Mouse (Mus musculus) layer of hippocampus, postnatal 36 days (tissue): ENCODE measurements at regions not wholly inside any gene's neighbourhood (a gene's known extent, or its start where the extent isn't known, plus 50 kb on each side); places are given as distances from the start of the nearest gene placed in this dataset.
"Not testable (repeated sequence)": the region's sequence is repeated elsewhere in the genome, so short reads cannot be mapped to it uniquely, and the experiment has no call there.

Experiments
- DNase-seq, 2 experiments: peaks; one replicate each; pipeline ENCODE4 v3.0.0; 2022

- not testable (repeated sequence) for DNase-seq
Observed at GRCm38 (mm10) chr2:116526203-116526602, 352.3 kb upstream of the Tmco5 start.

GRCm38 (mm10) chr2:116536453-116536852 lies 342.0 kb upstream of the Tmco5 start:
- DNase-seq, result no peak

GRCm38 (mm10) chr2:116559350-116559749 lies 319.1 kb upstream of the Tmco5 start:
- no peak for DNase-seq

- no peak for DNase-seq
Observed at GRCm38 (mm10) chr2:116583989-116584388, 294.5 kb upstream of the Tmco5 start.

GRCm38 (mm10) chr2:116586203-116586959 lies 292.1 kb upstream of the Tmco5 start:
- DNase-seq, result no peak

DNA sequence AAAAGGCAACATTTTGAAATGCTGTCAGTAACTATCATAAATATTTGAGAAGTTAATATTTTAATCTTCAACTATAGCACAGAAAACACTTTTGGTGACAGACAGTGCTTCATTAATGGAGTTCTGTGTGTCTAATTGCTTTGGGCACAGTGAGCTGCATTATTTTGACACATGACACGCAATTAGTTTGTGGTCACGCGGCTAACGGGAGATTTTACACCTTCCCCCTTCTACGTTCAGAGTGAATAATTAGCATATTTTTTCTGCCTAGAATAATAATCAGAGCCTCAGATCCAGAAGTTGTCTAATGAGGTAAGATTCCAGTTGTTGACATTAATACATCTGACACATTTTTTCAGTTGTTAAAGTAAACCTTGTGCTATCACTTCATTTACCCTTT lies 272.6 kb upstream of the Tmco5 start:
- no peak for DNase-seq

GRCm38 (mm10) chr2:116639935-116640334 lies 238.6 kb upstream of the Tmco5 start:
- no peak for DNase-seq

DNA sequence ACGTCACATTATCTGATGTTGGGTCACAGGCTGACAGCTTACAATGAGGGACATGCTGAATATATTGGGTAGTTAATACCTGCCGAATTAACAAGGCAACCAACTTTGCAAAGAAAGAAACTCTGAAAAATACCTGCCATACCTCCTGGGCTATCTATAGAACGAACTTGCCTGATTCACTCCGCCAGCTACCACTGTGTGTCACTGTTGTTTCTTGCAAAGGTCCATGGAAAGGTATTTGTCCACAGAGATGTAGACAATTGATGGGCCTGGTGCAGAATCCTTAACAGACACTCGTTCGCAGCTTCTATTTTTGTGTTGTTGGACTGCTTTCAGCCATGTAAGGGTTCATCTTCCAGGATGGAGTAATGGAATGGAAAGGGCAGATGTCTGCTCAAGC lies 226.4 kb upstream of the Tmco5 start:
- DNase-seq, result no peak

- DNase-seq, result no peak
Observed at GRCm38 (mm10) chr2:116685756-116686155, 192.7 kb upstream of the Tmco5 start.

- no peak for DNase-seq
Observed at GRCm38 (mm10) chr2:116697542-116697941, 180.9 kb upstream of the Tmco5 start.

DNA sequence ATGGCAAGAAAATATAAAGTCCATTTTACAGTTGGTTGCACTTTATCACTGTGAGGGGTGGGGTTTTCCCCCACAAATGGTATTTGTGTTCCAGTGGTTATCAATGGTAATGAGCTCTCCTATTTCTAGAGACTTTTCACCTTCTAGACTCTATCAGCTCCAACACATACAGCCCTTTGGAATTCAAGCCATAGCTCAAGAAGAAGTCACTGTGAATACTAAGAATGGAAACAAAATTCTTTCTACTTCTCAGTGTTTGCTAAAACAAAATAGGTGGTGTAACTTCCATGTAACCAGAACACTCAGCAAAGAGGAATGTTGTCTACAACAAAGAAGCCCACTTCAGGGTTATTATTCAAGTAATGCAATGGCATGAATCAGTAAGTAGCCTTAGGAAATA lies 173.8 kb upstream of the Tmco5 start:
- no peak for DNase-seq

- DNase-seq, result no peak
Observed at GRCm38 (mm10) chr2:116709608-116710007, 168.9 kb upstream of the Tmco5 start.

DNA sequence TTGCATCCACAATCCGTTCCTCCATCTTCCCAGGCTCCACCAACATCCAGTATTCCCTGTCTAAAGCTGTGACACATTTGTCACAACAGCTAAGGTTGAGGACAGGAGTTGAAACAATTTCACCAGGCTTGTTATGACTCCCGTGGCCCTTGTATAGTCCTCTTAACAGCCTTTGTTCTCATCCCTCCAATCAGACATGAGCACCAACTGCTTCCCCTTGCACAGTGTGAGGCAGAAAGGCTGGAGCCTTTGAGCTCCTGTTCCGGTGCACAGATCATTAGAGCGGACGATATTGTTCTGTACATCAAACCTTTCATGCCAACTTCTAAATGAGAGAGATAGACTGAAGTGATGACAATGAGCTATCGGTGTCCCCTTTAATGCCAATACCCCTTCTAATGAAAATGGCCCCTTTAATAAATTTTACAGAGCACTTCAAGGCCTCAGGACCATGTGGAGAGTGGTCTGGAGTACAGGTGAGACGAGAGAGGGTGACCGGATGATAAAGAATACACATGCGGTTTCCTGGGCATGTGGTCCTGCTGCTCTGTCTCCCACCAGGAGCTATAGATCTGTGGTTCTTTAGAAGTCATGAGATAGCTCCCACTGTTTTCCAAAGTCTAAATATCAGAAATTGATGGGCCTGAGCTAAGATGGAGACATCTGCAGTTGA lies 161.8 kb upstream of the Tmco5 start:
- DNase-seq, result no peak

GRCm38 (mm10) chr2:116718637-116719036 lies 159.9 kb upstream of the Tmco5 start:
- peak in 1 of 2 experiments; percentile 2 for DNase-seq

DNA sequence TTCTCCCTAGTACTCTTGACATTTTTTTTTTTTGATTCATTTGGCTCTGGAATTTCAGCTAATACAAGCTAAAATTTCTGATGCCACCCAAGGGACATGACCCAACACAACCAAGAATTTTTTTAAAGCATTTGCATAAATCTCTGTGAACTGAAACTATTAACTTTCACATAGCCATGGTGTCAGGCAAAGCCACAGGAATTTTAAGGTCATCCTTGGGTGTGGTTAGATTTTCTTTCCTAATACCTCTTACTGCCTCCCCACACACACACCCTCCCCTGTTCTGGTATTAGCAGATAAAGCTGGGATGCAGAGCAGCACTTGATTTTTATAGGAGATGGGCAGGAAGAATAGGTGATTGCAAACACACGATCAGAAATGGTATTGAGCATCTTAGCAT lies 150.9 kb upstream of the Tmco5 start:
- DNase-seq, result no peak

- no peak for DNase-seq
Observed at GRCm38 (mm10) chr2:116735702-116736101, 142.8 kb upstream of the Tmco5 start.

DNA sequence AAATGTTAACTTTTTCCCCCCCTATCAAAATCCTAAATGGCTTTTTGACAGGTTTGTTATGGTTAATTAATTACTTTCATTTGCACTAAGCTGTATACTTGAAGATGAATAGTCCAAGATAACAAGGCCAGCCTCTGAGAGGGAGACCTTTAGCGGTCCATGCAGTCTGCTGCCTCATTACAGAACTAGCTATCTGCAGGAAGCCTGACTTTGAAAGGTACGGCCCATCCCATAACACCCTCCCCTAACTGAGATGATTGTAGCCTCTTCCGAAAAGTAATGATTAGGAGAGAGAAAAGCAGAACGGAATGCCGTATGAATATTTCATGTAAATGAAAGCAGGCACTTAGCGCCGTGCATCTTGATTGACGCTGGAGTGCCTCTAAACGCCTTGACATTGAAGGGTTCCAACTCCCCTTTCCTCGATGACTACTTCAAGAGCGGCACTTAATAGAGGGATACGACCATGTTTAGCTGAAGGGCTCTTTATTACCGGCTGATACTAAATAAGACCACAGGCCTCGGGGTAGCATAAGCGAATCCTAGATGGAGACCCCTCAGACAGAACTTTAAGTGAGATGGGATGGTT lies 109.9 kb upstream of the Tmco5 start:
- no peak for DNase-seq

- DNase-seq, result no peak
Observed at GRCm38 (mm10) chr2:116769186-116769585, 109.3 kb upstream of the Tmco5 start.

DNA sequence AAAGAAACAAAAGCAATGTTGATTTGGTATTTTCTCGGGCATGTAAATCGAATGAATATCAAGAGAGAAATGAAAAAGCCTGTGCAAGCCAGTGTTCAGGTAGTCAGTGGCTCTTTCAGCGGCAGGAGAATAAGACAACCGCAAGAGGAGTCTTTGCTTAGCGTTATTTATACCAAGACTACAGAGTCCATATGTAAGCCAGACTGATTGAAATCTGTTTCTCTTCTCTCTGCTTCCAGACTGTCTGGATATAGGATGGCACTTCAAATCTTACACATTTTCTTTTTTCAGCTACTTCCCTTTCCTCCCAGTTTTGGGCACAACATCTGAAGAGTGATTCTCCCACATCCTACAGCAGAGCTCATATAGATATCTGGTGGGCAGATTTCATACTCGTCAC lies 105.9 kb upstream of the Tmco5 start:
- no peak for DNase-seq

- DNase-seq, result no peak
Observed at GRCm38 (mm10) chr2:116800141-116800540, 78.3 kb upstream of the Tmco5 start.

DNA sequence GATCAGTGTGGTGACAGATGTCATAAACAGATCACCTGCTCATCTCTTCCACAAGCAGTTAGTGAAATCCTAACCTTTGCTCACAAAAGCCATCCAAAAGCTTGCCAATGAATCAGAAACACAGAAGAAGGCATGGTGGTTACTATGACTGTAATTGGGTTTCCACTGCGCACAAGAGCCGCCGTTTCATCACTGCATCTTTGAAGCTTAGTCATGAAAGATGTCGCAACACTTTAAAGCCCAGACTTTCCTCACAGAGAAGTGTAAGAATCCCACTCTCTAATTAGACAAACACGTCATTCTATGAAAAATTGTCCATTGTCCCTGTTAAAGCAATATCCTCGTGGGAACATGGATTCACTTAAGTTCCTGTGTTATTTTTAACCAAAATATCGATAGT lies 76.9 kb upstream of the Tmco5 start:
- DNase-seq, result no peak

GRCm38 (mm10) chr2:116807207-116807606 lies 71.3 kb upstream of the Tmco5 start:
- no peak for DNase-seq

DNA sequence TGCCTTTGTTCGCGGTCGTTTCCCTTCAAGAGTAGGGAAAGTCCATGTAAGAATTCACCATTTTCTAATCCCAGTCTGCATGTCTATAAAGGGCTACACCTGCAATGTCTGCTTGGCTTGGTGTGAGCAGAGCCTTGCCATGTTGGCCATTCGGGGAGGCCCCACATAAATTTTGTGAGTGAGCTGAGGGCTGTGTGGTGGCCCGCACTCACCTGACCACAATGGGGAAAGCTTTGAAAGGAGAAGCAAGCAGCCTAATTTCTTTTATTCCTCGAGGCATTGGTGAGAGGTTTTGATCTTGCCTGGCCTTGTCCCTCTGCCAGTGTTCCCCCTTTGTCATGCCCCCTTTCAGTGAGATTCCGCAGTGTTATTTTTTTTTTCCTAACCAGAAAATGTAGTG lies 70.9 kb upstream of the Tmco5 start:
- no peak for DNase-seq

- no peak for DNase-seq
Observed at GRCm38 (mm10) chr2:116808113-116808512, 70.4 kb upstream of the Tmco5 start.
